Mouse (Mus musculus): ENCODE results near the gene Prss8. TPM values are rescaled to one million over a fixed set of nuclear protein-coding genes. Genes with fewer than 3 reads are reported as not detected.
A peak's percentile ranks its signal among the peaks of the same experiment; 100 is the strongest.

Gene Prss8
- polyA plus RNA-seq, 1 experiment: 0.26 TPM

- TF ChIP-seq CTCF (IDR thresholded peaks at IDR 0.05; ENCODE audit: control insufficient read depth, insufficient read depth, insufficient replicate concordance, low read depth, low read length) (peak; percentile 96), POLR2A (IDR thresholded peaks at IDR 0.05; ENCODE audit: control insufficient read depth, low read depth, low read length) (peak; percentile 37; the same call in 1 of the 2 replicates)
- Histone ChIP-seq H3K36me3 (ENCODE audit: control insufficient read depth, insufficient read depth, low read length) (no peaks in the 10 kb centered on the region), H3K4me3 (ENCODE audit: control insufficient read depth, low read depth, low read length) (peak overlapping the region; percentile 86), H3K4me1 (ENCODE audit: control insufficient read depth, insufficient read depth, low read length) (peaks cover 14% of the 10 kb centered on the region), H3K27me3 (ENCODE audit: control insufficient read depth, insufficient read depth, low read length) (no peaks in the 10 kb centered on the region), H3K27ac (ENCODE audit: control insufficient read depth, insufficient read depth, low read depth, low read length) (peak overlapping the region; percentile 62)
Observed at GRCm38 (mm10) chr7:127935028-127935722, 5.3 kb upstream of the Prss8 start.

GRCm38 (mm10) chr7:127934075-127934474, 4.2 kb upstream of the Prss8 start:
- Histone ChIP-seq H3K27ac (ENCODE audit: control insufficient read depth, insufficient read depth, low read depth, low read length) (no peak overlapping the region), H3K36me3 (ENCODE audit: control insufficient read depth, insufficient read depth, low read length) (no peaks in the 10 kb centered on the region), H3K27me3 (ENCODE audit: control insufficient read depth, insufficient read depth, low read length) (no peaks in the 10 kb centered on the region), H3K4me1 (ENCODE audit: control insufficient read depth, insufficient read depth, low read length) (peaks cover 20% of the 10 kb centered on the region), H3K4me3 (ENCODE audit: control insufficient read depth, low read depth, low read length) (no peak overlapping the region)
- TF ChIP-seq CTCF (IDR thresholded peaks at IDR 0.05; ENCODE audit: control insufficient read depth, insufficient read depth, insufficient replicate concordance, low read depth, low read length): no peak
- TF ChIP-seq POLR2A (IDR thresholded peaks at IDR 0.05; ENCODE audit: control insufficient read depth, low read depth, low read length): no peak

- Histone ChIP-seq H3K36me3 (ENCODE audit: control insufficient read depth, insufficient read depth, low read length) (no peaks in the 10 kb centered on the region), H3K4me3 (ENCODE audit: control insufficient read depth, low read depth, low read length) (no peak overlapping the region), H3K27ac (ENCODE audit: control insufficient read depth, insufficient read depth, low read depth, low read length) (no peak overlapping the region), H3K27me3 (ENCODE audit: control insufficient read depth, insufficient read depth, low read length) (no peaks in the 10 kb centered on the region), H3K4me1 (ENCODE audit: control insufficient read depth, insufficient read depth, low read length) (peaks cover 26% of the 10 kb centered on the region)
- TF ChIP-seq CTCF (IDR thresholded peaks at IDR 0.05; ENCODE audit: control insufficient read depth, insufficient read depth, insufficient replicate concordance, low read depth, low read length) (no peak), POLR2A (IDR thresholded peaks at IDR 0.05; ENCODE audit: control insufficient read depth, low read depth, low read length) (no peak)
Observed at GRCm38 (mm10) chr7:127932273-127933031, 2.5 kb upstream of the Prss8 start.

GRCm38 (mm10) chr7:127931351-127932135, 1.6 kb upstream of the Prss8 start:
- H3K36me3 ChIP-seq (ENCODE audit: control insufficient read depth, insufficient read depth, low read length): no peaks in the 10 kb centered on the region
- H3K27me3 ChIP-seq (ENCODE audit: control insufficient read depth, insufficient read depth, low read length): no peaks in the 10 kb centered on the region
- H3K4me3 ChIP-seq (ENCODE audit: control insufficient read depth, low read depth, low read length): no peak overlapping the region
- TF ChIP-seq POLR2A (IDR thresholded peaks at IDR 0.05; ENCODE audit: control insufficient read depth, low read depth, low read length) (no peak), CTCF (IDR thresholded peaks at IDR 0.05; ENCODE audit: control insufficient read depth, insufficient read depth, insufficient replicate concordance, low read depth, low read length) (no peak)
- peaks cover 25% of the 10 kb centered on the region for H3K4me1 ChIP-seq (ENCODE audit: control insufficient read depth, insufficient read depth, low read length)
- no peak overlapping the region for H3K27ac ChIP-seq (ENCODE audit: control insufficient read depth, insufficient read depth, low read depth, low read length)

- H3K27ac ChIP-seq (ENCODE audit: control insufficient read depth, insufficient read depth, low read depth, low read length): no peak overlapping the region
- H3K4me3 ChIP-seq (ENCODE audit: control insufficient read depth, low read depth, low read length): no peak overlapping the region
- H3K4me1 ChIP-seq (ENCODE audit: control insufficient read depth, insufficient read depth, low read length): peaks cover 18% of the 10 kb centered on the region
- H3K36me3 ChIP-seq (ENCODE audit: control insufficient read depth, insufficient read depth, low read length): peaks cover 2% of the 10 kb centered on the region; the same call in 1 of the 2 replicates
- no peaks in the 10 kb centered on the region for H3K27me3 ChIP-seq (ENCODE audit: control insufficient read depth, insufficient read depth, low read length)
- no peak for TF ChIP-seq POLR2A (IDR thresholded peaks at IDR 0.05; ENCODE audit: control insufficient read depth, low read depth, low read length)
- no peak for TF ChIP-seq CTCF (IDR thresholded peaks at IDR 0.05; ENCODE audit: control insufficient read depth, insufficient read depth, insufficient replicate concordance, low read depth, low read length)
Observed at GRCm38 (mm10) chr7:127930636-127931035, 732 bp upstream of the Prss8 start.

- H3K36me3 ChIP-seq (ENCODE audit: control insufficient read depth, insufficient read depth, low read length): peaks cover 2% of the 10 kb centered on the region
- TF ChIP-seq POLR2A (IDR thresholded peaks at IDR 0.05; ENCODE audit: control insufficient read depth, low read depth, low read length): no peak
- TF ChIP-seq CTCF (IDR thresholded peaks at IDR 0.05; ENCODE audit: control insufficient read depth, insufficient read depth, insufficient replicate concordance, low read depth, low read length): no peak
- H3K27ac ChIP-seq (ENCODE audit: control insufficient read depth, insufficient read depth, low read depth, low read length): no peak overlapping the region
- H3K4me3 ChIP-seq (ENCODE audit: control insufficient read depth, low read depth, low read length): no peak overlapping the region
- no peaks in the 10 kb centered on the region for H3K27me3 ChIP-seq (ENCODE audit: control insufficient read depth, insufficient read depth, low read length)
- peaks cover 18% of the 10 kb centered on the region for H3K4me1 ChIP-seq (ENCODE audit: control insufficient read depth, insufficient read depth, low read length)
Observed at GRCm38 (mm10) chr7:127928596-127928995, 1.3 kb downstream of the Prss8 start.

GRCm38 (mm10) chr7:127927726-127928125, 2.2 kb downstream of the Prss8 start:
- Histone ChIP-seq H3K4me3 (ENCODE audit: control insufficient read depth, low read depth, low read length) (no peak overlapping the region), H3K36me3 (ENCODE audit: control insufficient read depth, insufficient read depth, low read length) (peaks cover 2% of the 10 kb centered on the region), H3K27ac (ENCODE audit: control insufficient read depth, insufficient read depth, low read depth, low read length) (no peak overlapping the region), H3K27me3 (ENCODE audit: control insufficient read depth, insufficient read depth, low read length) (no peaks in the 10 kb centered on the region), H3K4me1 (ENCODE audit: control insufficient read depth, insufficient read depth, low read length) (peaks cover 19% of the 10 kb centered on the region)
- TF ChIP-seq CTCF (IDR thresholded peaks at IDR 0.05; ENCODE audit: control insufficient read depth, insufficient read depth, insufficient replicate concordance, low read depth, low read length) (no peak), POLR2A (IDR thresholded peaks at IDR 0.05; ENCODE audit: control insufficient read depth, low read depth, low read length) (no peak)
